Mouse (Mus musculus): ENCODE results near the gene Stat3.

GRCm38 (mm10) chr11:100857960-100858359, 81.4 kb downstream of the Stat3 start:
- TF ChIP-seq CTCF (IDR thresholded peaks at IDR 0.05; ENCODE audit: borderline replicate concordance, insufficient read depth, low read depth, low read length) (no peak), POLR2A (IDR thresholded peaks at IDR 0.05; ENCODE audit: borderline replicate concordance, insufficient read depth, low read length) (no peak)

Measured in cerebellum, adult 2 months (tissue).